Mouse (Mus musculus) lung, embryonic 16.5 days (tissue): ENCODE results near the gene Gpr152. TPM values are rescaled to one million over a fixed set of nuclear protein-coding genes. Genes with fewer than 3 reads are reported as not detected.

Experiments
- ATAC-seq: fragments of 200-750 bp; cut with Nextera tagmentation; 2 replicates; pipeline ENCODE4 v1.8.0; 2017; ENCODE audit warnings: low read depth, mild to moderate bottlenecking, moderate library complexity
- H3K27ac ChIP-seq: fragments of 300-500 bp; sonication (generic); 2 replicates; pipeline ENCODE4 v1.5.1; 2014; ENCODE audit warnings: mild to moderate bottlenecking, control low read depth, low read length
- H3K27me3 ChIP-seq: fragments of 300-500 bp; sonication (generic); 2 replicates; pipeline ENCODE4 v1.6.1; 2014; ENCODE audit warnings: low read depth, low read length, mixed read lengths; ENCODE audit not compliant: control insufficient read depth, insufficient read depth
- H3K36me3 ChIP-seq: fragments of 300-500 bp; sonication (generic); 2 replicates; pipeline ENCODE4 v1.6.1; 2014; ENCODE audit warnings: low read length; ENCODE audit not compliant: control insufficient read depth, insufficient read depth
- H3K4me1 ChIP-seq: fragments of 300-500 bp; sonication (generic); replicated peaks from 2 replicates; pipeline ENCODE4 v1.6.1; 2014; ENCODE audit warnings: low read length, mixed read lengths; ENCODE audit not compliant: control insufficient read depth, insufficient read depth
- H3K4me2 ChIP-seq: fragments of 300-500 bp; sonication (generic); 2 replicates; pipeline ENCODE4 v1.6.1; 2014; ENCODE audit warnings: low read depth, low read length, control low read depth
- H3K4me3 ChIP-seq: fragments of 300-500 bp; sonication (generic); 2 replicates; pipeline ENCODE4 v1.5.1; 2014; ENCODE audit warnings: mild to moderate bottlenecking, low read length, control low read depth
- H3K9ac ChIP-seq: fragments of 300-500 bp; sonication (generic); 2 replicates; pipeline ENCODE4 v1.6.1; 2014; ENCODE audit warnings: low read length, control low read depth
- H3K9me3 ChIP-seq: fragments of 300-500 bp; sonication (generic); 2 replicates; pipeline ENCODE4 v1.6.1; 2016; ENCODE audit warnings: low read length; ENCODE audit not compliant: control insufficient read depth
- WGBS: fragments of 180-500 bp; shearing (Covaris S2); extraction: QIAGEN DNeasy Blood & Tissue Kit; methylation state at CpG from one replicate; pipeline ENCODE4 v1.1.7; 2014; 5-methylcytosine and 5-hydroxymethylcytosine counted together
- polyA plus RNA-seq: library from polyadenylated mRNA; unstranded; fragments of >200 nt; fragmentation: Nextera tagmentation; extraction: Ambion mirVana; gene quantifications from 2 replicates; pipeline ENCODE4 v1.2.1, GENCODE M21; 2015

The Gpr152 gene
- polyA plus RNA-seq, 1 experiment from 2014 or later: not detected

GRCm38 (mm10) chr19:4097441-4097825 is 42.2 kb upstream of the Gpr152 start:
- Histone ChIP-seq H3K27me3 (peaks cover 18% of the 10 kb centered on the region), H3K4me1 (peaks cover 26% of the 10 kb centered on the region), H3K27ac (peak overlapping the region; percentile 89), H3K9ac (peak overlapping the region; percentile 65), H3K4me2 (peak overlapping the region; percentile 86), H3K4me3 (peak overlapping the region; percentile 71), H3K9me3 (no peaks in the 10 kb centered on the region), H3K36me3 (no peaks in the 10 kb centered on the region)
- WGBS: under 1% methylated on average over 21 of the region's 21 CpGs
- peak; percentile 50 for ATAC-seq

- Histone ChIP-seq H3K4me2 (no peak overlapping the region), H3K36me3 (no peaks in the 10 kb centered on the region), H3K4me1 (peaks cover 26% of the 10 kb centered on the region), H3K27me3 (peaks cover 18% of the 10 kb centered on the region), H3K27ac (no peak overlapping the region), H3K4me3 (no peak overlapping the region), H3K9me3 (no peaks in the 10 kb centered on the region), H3K9ac (no peak overlapping the region)
- 81% methylated on average over 13 of the region's 13 CpGs for WGBS
- no peak for ATAC-seq
Observed at GRCm38 (mm10) chr19:4098426-4098825, 41.2 kb upstream of the Gpr152 start.

- ATAC-seq: peak; percentile 32
- Histone ChIP-seq H3K4me3 (peak overlapping the region; percentile 54; the same call in 1 of the 2 replicates), H3K9me3 (no peaks in the 10 kb centered on the region), H3K36me3 (no peaks in the 10 kb centered on the region), H3K27ac (peak overlapping the region; percentile 81), H3K4me2 (peak overlapping the region; percentile 73), H3K9ac (peak overlapping the region; percentile 51), H3K4me1 (peaks cover 26% of the 10 kb centered on the region), H3K27me3 (peaks cover 18% of the 10 kb centered on the region)
- WGBS: 7% methylated on average over 9 of the region's 9 CpGs
Observed at GRCm38 (mm10) chr19:4099056-4099455, 40.5 kb upstream of the Gpr152 start.

GRCm38 (mm10) chr19:4099837-4100717 is 39.5 kb upstream of the Gpr152 start, which contains the start of gene Pitpnm1:
Gene Pitpnm1, plus strand, starts transcription at chr19:4099998.
- Histone ChIP-seq H3K36me3 (no peaks in the 10 kb centered on the region), H3K4me3 (peak within 1 kb of the TSS; percentile 54), H3K4me1 (peaks cover 26% of the 10 kb centered on the region), H3K27me3 (peaks cover 18% of the 10 kb centered on the region), H3K9me3 (no peaks in the 10 kb centered on the region), H3K27ac (peak within 1 kb of the TSS; percentile 81), H3K9ac (peak within 1 kb of the TSS; percentile 51), H3K4me2 (peak within 1 kb of the TSS; percentile 73)
- ATAC-seq: no peak
- WGBS: under 1% methylated on average over 53 of the region's 53 CpGs

GRCm38 (mm10) chr19:4100718-4101261 is 38.8 kb upstream of the Gpr152 start:
- ATAC-seq: no peak
- Histone ChIP-seq H3K4me3 (peak overlapping the region; percentile 54), H3K27ac (no peak overlapping the region), H3K36me3 (no peaks in the 10 kb centered on the region), H3K9ac (peak overlapping the region; percentile 50), H3K27me3 (peaks cover 18% of the 10 kb centered on the region), H3K9me3 (no peaks in the 10 kb centered on the region), H3K4me1 (peaks cover 26% of the 10 kb centered on the region), H3K4me2 (peak overlapping the region; percentile 73)
- WGBS: under 1% methylated on average over 52 of the region's 52 CpGs

- H3K9ac ChIP-seq: no peak overlapping the region
- H3K4me2 ChIP-seq: no peak overlapping the region; the same call in 1 of the 2 replicates
Observed at GRCm38 (mm10) chr19:4101466-4101865, 38.1 kb upstream of the Gpr152 start.

GRCm38 (mm10) chr19:4102049-4102448 is 37.5 kb upstream of the Gpr152 start:
- no peaks in the 10 kb centered on the region for H3K9me3 ChIP-seq
- no peaks in the 10 kb centered on the region for H3K36me3 ChIP-seq
- H3K27me3 ChIP-seq: peaks cover 18% of the 10 kb centered on the region
- no peak overlapping the region for H3K9ac ChIP-seq
- ATAC-seq: no peak
- no peak overlapping the region for H3K27ac ChIP-seq
- WGBS: 78% methylated on average over 2 of the region's 2 CpGs
- H3K4me1 ChIP-seq: peaks cover 23% of the 10 kb centered on the region
- no peak overlapping the region for H3K4me2 ChIP-seq
- H3K4me3 ChIP-seq: no peak overlapping the region

More at GRCm38 (mm10) chr19:4101466-4101865, 38.1 kb upstream of the Gpr152 start:
- H3K9me3 ChIP-seq: no peaks in the 10 kb centered on the region
- no peak for ATAC-seq
- H3K4me1 ChIP-seq: peaks cover 23% of the 10 kb centered on the region
- H3K27ac ChIP-seq: no peak overlapping the region
- no peaks in the 10 kb centered on the region for H3K36me3 ChIP-seq
- H3K4me3 ChIP-seq: no peak overlapping the region
- H3K27me3 ChIP-seq: peaks cover 18% of the 10 kb centered on the region
- 72% methylated on average over 6 of the region's 6 CpGs for WGBS

GRCm38 (mm10) chr19:4102626-4103025 is 37.0 kb upstream of the Gpr152 start:
- Histone ChIP-seq H3K4me3 (no peak overlapping the region), H3K9ac (no peak overlapping the region), H3K36me3 (no peaks in the 10 kb centered on the region), H3K4me1 (peaks cover 23% of the 10 kb centered on the region), H3K4me2 (no peak overlapping the region), H3K9me3 (no peaks in the 10 kb centered on the region), H3K27me3 (peaks cover 18% of the 10 kb centered on the region), H3K27ac (no peak overlapping the region)
- ATAC-seq: no peak
- 88% methylated on average over 12 of the region's 12 CpGs for WGBS

- Histone ChIP-seq H3K4me2 (no peak overlapping the region), H3K4me1 (peaks cover 23% of the 10 kb centered on the region), H3K27me3 (peaks cover 18% of the 10 kb centered on the region), H3K9me3 (no peaks in the 10 kb centered on the region), H3K27ac (no peak overlapping the region), H3K4me3 (no peak overlapping the region), H3K36me3 (no peaks in the 10 kb centered on the region), H3K9ac (no peak overlapping the region)
- no peak for ATAC-seq
- 88% methylated on average over 18 of the region's 18 CpGs for WGBS
Observed at GRCm38 (mm10) chr19:4103294-4103693, 36.3 kb upstream of the Gpr152 start.
